Mouse (Mus musculus) hindlimb bud, embryonic 11.5 days (tissue): ENCODE results near the gene Fkbpl.

Experiments used
- DNase-seq: peaks from one replicate; pipeline ENCODE4 v3.0.0-alpha.2; 2012; ENCODE audit warnings: low read depth, low spot score; ENCODE audit errors: extremely low spot score

Fkbpl gene

GRCm38 (mm10) chr17:34646906-34647787 is 2.6 kb downstream of the Fkbpl start, which contains the start of gene Atf6b:
Atf6b (plus strand) TSS chr17:34647146.
- DNase-seq, result peak; percentile 93

- no peak for DNase-seq
Observed at GRCm38 (mm10) chr17:34648141-34648890, 3.8 kb downstream of the Fkbpl start.

GRCm38 (mm10) chr17:34649106-34649864 is 4.7 kb downstream of the Fkbpl start:
- no peak for DNase-seq

- DNase-seq, result no peak
Observed at GRCm38 (mm10) chr17:34650781-34651180, 6.2 kb downstream of the Fkbpl start.

GRCm38 (mm10) chr17:34651507-34652221 is 7.1 kb downstream of the Fkbpl start:
- DNase-seq, result no peak

- DNase-seq, result no peak
Observed at GRCm38 (mm10) chr17:34652546-34652945, 8.0 kb downstream of the Fkbpl start.

- no peak for DNase-seq
Observed at GRCm38 (mm10) chr17:34652985-34653384, 8.4 kb downstream of the Fkbpl start.

- no peak for DNase-seq
Observed at GRCm38 (mm10) chr17:34653746-34654285, 9.3 kb downstream of the Fkbpl start.

- no peak for DNase-seq
Observed at GRCm38 (mm10) chr17:34654392-34654791, 9.8 kb downstream of the Fkbpl start.

GRCm38 (mm10) chr17:34655160-34655559 is 10.6 kb downstream of the Fkbpl start:
- no peak for DNase-seq

GRCm38 (mm10) chr17:34655581-34655991 is 11.0 kb downstream of the Fkbpl start:
- DNase-seq, result no peak

- DNase-seq, result no peak
Observed at GRCm38 (mm10) chr17:34656666-34657065, 12.1 kb downstream of the Fkbpl start.

- no peak for DNase-seq
Observed at GRCm38 (mm10) chr17:34657271-34657670, 12.7 kb downstream of the Fkbpl start.

- no peak for DNase-seq
Observed at GRCm38 (mm10) chr17:34658145-34658544, 13.6 kb downstream of the Fkbpl start.

GRCm38 (mm10) chr17:34658591-34658990 is 14.0 kb downstream of the Fkbpl start:
- DNase-seq, result no peak

GRCm38 (mm10) chr17:34659181-34659896 is 14.8 kb downstream of the Fkbpl start:
- no peak for DNase-seq

- no peak for DNase-seq
Observed at GRCm38 (mm10) chr17:34659897-34660214, 15.3 kb downstream of the Fkbpl start.

- DNase-seq, result no peak
Observed at GRCm38 (mm10) chr17:34660259-34660820, 15.8 kb downstream of the Fkbpl start.

- DNase-seq, result no peak
Observed at GRCm38 (mm10) chr17:34661121-34661591, 16.6 kb downstream of the Fkbpl start.
